Mouse (Mus musculus) spleen, postnatal 10 days (tissue): ENCODE measurements at regions not wholly inside any gene's neighbourhood (a gene's known extent, or its start where the extent isn't known, plus 50 kb on each side); places are given as distances from the start of the nearest gene placed in this dataset.
"Not testable (repeated sequence)": the region's sequence is repeated elsewhere in the genome, so short reads cannot be mapped to it uniquely, and the experiment has no call there.

Source experiments
- DNase-seq, 2 experiments: peaks; one replicate each; pipeline ENCODE4 v3.0.0; 2021 to 2022; ENCODE audit warnings: low spot score in 2 of 2

DNA sequence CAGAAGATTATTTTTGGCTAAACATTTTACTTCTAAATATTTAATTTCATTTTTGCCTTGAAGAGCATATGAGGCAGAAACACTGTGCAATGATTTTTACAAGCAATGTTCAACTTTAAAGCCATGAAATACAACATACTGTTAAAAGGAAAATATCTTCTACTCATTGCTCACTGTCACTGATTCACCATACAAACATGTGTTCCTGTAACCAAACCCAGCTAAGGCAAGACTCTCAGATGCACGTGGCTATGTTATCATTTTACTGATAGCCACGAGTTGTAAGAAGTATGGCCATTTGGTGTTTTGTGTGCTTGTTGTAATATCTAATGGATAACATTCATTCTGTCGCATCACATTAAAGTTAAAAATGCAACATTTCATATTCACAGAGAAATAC is 287.3 kb upstream of the Adamts5 start:
- no peak for DNase-seq

DNA sequence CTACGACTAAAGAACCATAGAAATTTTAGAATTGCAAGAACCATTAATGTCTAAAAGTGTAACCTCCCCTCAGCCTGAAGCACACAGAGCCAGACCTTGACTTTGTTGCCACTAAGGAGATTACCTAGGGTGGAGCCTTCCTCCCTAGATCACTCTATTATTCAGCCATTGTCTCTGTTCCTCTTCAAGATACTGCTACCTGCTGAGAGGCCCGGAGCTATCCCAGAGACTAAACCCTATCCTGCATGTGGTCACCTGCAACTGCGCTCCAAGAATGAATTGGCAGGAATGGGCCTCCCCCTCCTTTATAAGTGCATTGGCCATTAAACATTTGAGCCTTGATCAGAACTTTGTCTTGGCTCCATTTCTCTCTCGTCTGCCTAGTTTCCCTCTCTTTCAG is 286.0 kb upstream of the Adamts5 start:
- DNase-seq = not testable (repeated sequence)

- DNase-seq = no peak
Observed at GRCm38 (mm10) chr16:86159021-86159815, 257.6 kb upstream of the Adamts5 start.

- no peak for DNase-seq
Observed at GRCm38 (mm10) chr16:86138171-86138570, 236.5 kb upstream of the Adamts5 start.

- DNase-seq = no peak
Observed at GRCm38 (mm10) chr16:86136169-86136568, 234.5 kb upstream of the Adamts5 start.

GRCm38 (mm10) chr16:86127391-86127790 is 225.8 kb upstream of the Adamts5 start:
- no peak for DNase-seq

DNA sequence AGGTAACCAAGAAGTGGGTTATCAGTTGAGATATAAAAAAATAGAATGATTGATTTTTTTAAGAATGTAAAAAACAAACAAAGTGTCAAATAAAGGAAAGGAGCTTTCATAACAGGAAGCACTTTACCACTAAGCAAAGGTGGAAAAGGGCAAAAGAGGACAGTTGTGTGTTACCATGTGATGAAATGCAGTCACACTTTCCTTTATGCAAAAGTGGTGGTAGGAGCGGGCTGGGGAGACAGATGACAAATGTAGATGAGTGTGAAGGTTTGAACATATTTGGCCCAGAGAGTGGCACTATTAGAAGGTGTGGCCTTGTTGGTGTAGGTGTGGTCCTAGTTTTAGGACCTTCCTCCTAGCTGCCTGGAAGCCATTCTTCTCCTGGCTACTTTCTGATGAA is 222.6 kb upstream of the Adamts5 start:
- no peak for DNase-seq

DNA sequence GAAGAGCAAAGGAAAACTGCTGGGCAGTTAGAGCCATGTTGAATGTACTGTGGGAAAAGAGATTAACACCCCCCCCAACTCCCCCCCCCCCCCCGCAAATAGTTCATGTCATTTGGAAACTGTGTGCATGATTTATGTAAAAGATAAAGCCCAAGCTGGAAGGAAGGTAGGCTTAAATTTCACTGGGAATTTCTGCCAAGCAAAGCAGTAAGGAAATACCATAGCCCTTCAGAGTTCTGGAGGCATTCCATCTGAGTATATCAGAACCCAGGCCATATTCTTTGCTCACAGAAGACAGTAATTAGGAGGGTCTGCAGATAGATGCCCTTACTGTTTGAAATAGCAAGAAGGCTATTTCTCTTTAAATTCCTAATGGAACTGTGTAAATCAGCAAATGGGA is 221.3 kb upstream of the Adamts5 start:
- no peak for DNase-seq

DNA sequence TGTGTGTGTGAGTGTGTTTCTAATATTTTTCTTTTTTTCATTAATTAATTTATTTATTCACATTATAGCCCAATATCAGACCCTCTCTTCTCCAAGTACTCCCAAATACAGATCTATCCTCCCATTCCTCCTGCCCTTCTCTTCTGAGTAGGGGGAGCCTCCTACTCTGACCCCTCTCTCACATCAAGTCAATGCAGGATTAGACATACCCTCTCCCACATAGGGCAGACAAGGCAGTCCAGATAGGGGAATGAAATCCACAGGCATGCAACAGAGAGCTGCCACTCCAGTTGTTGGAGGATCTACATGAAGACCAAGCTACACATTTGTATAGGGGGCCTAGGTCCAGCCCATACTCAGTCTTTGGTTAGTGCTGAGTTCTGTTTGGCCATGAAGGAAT is 216.3 kb upstream of the Adamts5 start:
- no peak for DNase-seq

- DNase-seq = no peak
Observed at GRCm38 (mm10) chr16:86115587-86116376, 214.2 kb upstream of the Adamts5 start.

DNA sequence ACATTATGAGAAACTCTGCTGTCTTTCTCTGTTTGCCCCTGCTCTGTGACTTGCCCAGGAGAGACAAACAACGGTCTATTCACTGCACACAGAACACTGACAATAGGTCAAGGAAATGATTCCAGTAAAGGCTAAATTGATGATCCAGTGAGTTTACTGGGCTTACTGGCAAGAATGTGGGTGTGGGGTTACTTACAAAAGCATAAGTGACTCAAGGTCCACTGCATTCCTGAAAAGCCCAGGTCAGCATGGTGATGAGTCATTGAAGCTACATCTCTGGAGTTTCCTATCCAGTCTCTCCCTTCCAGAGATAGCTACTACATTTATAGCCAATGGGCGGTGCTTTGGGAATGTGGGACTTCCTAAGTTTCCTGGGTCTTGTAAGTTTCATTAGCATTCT is 192.8 kb upstream of the Adamts5 start:
- DNase-seq = no peak

GRCm38 (mm10) chr16:86090175-86090574 is 188.5 kb upstream of the Adamts5 start:
- no peak for DNase-seq

DNA sequence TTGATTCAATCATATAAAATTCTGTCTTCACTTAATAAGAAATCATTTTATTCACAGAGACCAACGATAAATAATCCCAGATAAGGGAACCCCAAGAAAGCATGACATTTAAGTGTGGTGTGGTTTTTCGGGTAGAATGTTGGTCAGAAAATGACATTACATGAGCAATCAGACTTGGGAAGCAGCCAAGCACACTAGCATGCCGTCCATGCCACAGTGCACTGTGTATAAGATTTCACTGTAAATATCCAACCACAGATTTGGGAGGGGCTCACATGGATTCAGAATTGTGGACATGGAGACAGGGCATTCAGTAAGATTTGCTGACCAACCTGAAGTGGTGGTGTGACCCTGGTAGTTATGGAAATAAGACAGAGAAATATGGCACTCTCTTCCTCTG is 185.8 kb upstream of the Adamts5 start:
- DNase-seq = no peak

DNA sequence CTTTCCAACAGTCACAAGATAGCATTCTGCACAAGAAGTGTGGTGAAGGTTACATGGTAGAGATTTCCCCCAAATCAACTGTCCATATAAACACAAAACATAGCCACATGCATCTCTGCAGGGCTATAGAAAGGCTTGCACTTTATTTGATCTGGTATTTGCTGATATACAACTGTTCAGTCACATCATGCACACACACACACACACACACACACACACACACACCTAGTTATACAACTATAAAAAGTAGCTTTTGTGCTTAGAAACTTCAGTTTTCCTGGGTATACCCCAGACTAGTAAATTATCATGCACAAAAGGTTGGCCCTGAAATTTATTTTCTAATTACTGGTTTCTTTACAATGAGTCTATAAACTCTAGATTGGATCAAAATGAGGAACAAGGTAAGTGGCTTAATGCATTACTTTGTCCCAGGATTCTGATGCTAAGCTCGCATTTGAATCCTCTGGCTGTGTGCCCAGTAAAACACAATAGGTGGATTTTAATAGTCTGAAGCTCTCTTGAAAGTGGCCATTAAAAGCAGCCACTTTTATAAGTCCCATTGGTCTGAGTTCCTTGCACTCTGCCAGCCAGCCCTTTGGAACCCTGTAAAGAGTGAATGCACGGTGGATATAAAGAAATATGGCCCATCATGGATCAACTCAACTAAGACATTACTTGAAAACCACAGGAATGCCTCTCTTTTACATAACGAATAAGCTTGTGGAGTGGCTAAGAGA is 166.2 kb upstream of the Adamts5 start:
- no peak for DNase-seq

- no peak for DNase-seq
Observed at GRCm38 (mm10) chr16:86060087-86060486, 158.5 kb upstream of the Adamts5 start.

- DNase-seq = no peak
Observed at GRCm38 (mm10) chr16:86044695-86045094, 143.1 kb upstream of the Adamts5 start.

GRCm38 (mm10) chr16:86034772-86035171 is 133.1 kb upstream of the Adamts5 start:
- DNase-seq = no peak

DNA sequence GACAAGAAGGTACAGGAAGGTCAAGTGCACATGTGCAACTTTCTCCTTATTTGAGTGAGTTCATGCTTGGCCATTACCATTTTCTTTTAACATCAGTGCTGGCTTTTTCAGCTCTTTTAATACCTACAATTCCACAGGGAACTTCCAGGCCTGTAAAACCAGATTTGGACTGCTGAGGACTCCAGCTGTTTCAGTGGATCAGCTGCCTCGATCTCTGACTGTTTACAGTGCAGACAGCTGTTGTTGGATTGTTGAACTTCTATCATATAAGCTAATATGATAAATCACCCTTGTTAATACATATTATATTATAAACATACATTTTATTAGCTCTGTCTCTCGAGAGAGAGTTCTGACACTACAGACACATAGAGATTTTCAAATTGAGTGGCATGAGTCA is 126.1 kb upstream of the Adamts5 start:
- no peak for DNase-seq

- no peak for DNase-seq
Observed at GRCm38 (mm10) chr16:86015336-86015735, 113.7 kb upstream of the Adamts5 start.

GRCm38 (mm10) chr16:86011051-86011450 is 109.4 kb upstream of the Adamts5 start:
- no peak for DNase-seq

DNA sequence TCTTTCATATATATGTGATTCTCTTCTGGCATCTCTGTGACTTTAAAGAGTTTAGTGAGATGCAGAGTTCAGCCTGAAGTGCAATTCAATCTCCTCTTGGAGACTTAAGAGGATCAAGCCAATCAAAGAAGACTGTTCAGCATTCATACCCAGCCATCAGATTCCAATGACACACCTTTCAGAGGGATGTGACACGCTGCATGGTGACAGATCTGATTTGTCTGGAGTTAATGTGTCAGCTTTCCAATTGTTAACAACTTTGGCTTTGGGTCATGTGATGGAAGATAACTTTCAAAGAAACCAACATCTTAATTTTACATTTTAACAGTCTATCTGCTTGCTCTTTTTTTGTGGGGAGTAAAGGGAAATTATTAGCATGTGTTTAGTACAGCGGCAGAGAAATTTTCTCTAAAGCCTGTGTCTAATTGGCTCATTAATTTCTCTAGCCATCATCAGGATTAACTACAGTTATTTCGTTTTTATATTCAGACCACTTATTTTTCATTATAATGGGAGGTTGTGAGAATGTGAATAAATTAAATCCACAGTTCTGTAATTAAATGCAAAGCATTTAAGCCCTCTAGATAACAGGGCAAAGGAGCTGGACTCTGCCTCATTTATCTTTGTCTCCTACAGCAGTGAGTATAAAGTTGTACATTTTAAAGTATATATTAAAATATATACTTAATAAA is 108.2 kb upstream of the Adamts5 start:
- no peak for DNase-seq

GRCm38 (mm10) chr16:86007799-86008198 is 106.2 kb upstream of the Adamts5 start:
- no peak for DNase-seq
